Mouse (Mus musculus): ENCODE data around the gene Atg13. TPM values are rescaled to one million over a fixed set of nuclear protein-coding genes. Genes with fewer than 3 reads are reported as not detected.

The Atg13 gene
- polyA plus RNA-seq, 1 experiment from 2014 or later, result 32.5 TPM

Other genes with a start within 250 kb of the Atg13 start
- 147 and 156 TPM in 2 replicates for gene Ckap5, start 183.8 kb downstream of the Atg13 start, polyA plus RNA-seq (2014; fragmentation: Nextera tagmentation; extraction: Ambion mirVana)
- gene F2, start 74.2 kb downstream of the Atg13 start, polyA plus RNA-seq (2014; fragmentation: Nextera tagmentation; extraction: Ambion mirVana), result 0.07 TPM in 1 of 2 replicates, not detected in the other
- 6.3 and 7.5 TPM in 2 replicates for gene Zfp408, start 60.8 kb downstream of the Atg13 start, polyA plus RNA-seq (2014; fragmentation: Nextera tagmentation; extraction: Ambion mirVana)
- gene Arhgap1, start 60.7 kb downstream of the Atg13 start, polyA plus RNA-seq (2014; fragmentation: Nextera tagmentation; extraction: Ambion mirVana), result 69.7 and 75.8 TPM in 2 replicates
- 18.0 and 19.9 TPM in 2 replicates for gene Harbi1, start 276 bp upstream of the Atg13 start, polyA plus RNA-seq (2014; fragmentation: Nextera tagmentation; extraction: Ambion mirVana)
- 17.9 and 19.1 TPM in 2 replicates for gene Ambra1, start 19.6 kb upstream of the Atg13 start, polyA plus RNA-seq (2014; fragmentation: Nextera tagmentation; extraction: Ambion mirVana)
- 0.26 and 0.37 TPM in 2 replicates for gene Chrm4, start 216.7 kb upstream of the Atg13 start, polyA plus RNA-seq (2014; fragmentation: Nextera tagmentation; extraction: Ambion mirVana)
- gene Mdk, start 221.7 kb upstream of the Atg13 start, polyA plus RNA-seq (2014; fragmentation: Nextera tagmentation; extraction: Ambion mirVana), result 926 and 968 TPM in 2 replicates
- gene Gm9821, start 235.1 kb upstream of the Atg13 start, polyA plus RNA-seq (2014; fragmentation: Nextera tagmentation; extraction: Ambion mirVana), result 0.25 TPM in 1 of 2 replicates, not detected in the other

Data from midbrain, embryonic 11.5 days (tissue).